Mouse (Mus musculus) MEL (cell line): ENCODE results near the gene Lman1l. TPM values are rescaled to one million over a fixed set of nuclear protein-coding genes. Genes with fewer than 3 reads are reported as not detected.

Experiments used
- DNase-seq: peaks from one replicate; pipeline ENCODE4 v3.0.0; 2011; ENCODE audit warnings: low read depth, low spot score
- H3K27ac ChIP-seq: 2 replicates; pipeline ENCODE4 v1.5.1; 2012; ENCODE audit warnings: low read depth, mild to moderate bottlenecking, control low read depth, low read length, moderate library complexity; ENCODE audit not compliant: control insufficient read depth
- H3K27me3 ChIP-seq, 2 experiments: fragments of 150-350 bp in 1 of 2; sonication (generic) in 1 of 2; 2 replicates each; pipeline ENCODE4 v1.6.1; 2012; ENCODE audit warnings: low read length in 2 of 2, mild to moderate bottlenecking in 2 of 2, improper control_type of control experiment in 1 of 2, moderate library complexity in 1 of 2; ENCODE audit not compliant: insufficient read depth in 2 of 2, control insufficient read depth in 1 of 2
- H3K36me3 ChIP-seq, 2 experiments: 2 replicates each; pipeline ENCODE4 v1.6.1; 2012 to 2014; ENCODE audit warnings: low read length in 2 of 2, improper control_type of control experiment in 1 of 2, inconsistent platforms in 1 of 2, mild to moderate bottlenecking in 1 of 2; ENCODE audit not compliant: insufficient read depth in 2 of 2, control insufficient read depth in 1 of 2
- H3K4me1 ChIP-seq, 2 experiments: fragments of 150-350 bp in 1 of 2; sonication (generic) in 1 of 2; 2 replicates each; pipeline ENCODE4 v1.6.1; 2012; ENCODE audit warnings: low read length in 2 of 2, improper control_type of control experiment in 1 of 2, mild to moderate bottlenecking in 1 of 2; ENCODE audit not compliant: insufficient read depth in 2 of 2, control insufficient read depth in 1 of 2
- H3K4me3 ChIP-seq, 2 experiments: fragments of 150-350 bp in 1 of 2; sonication (generic) in 1 of 2; 2 replicates each; pipeline ENCODE4 v1.5.1; 2012; ENCODE audit warnings: low read depth in 2 of 2, low read length in 2 of 2, mild to moderate bottlenecking in 2 of 2, moderate library complexity in 2 of 2, control low read depth in 1 of 2, improper control_type of control experiment in 1 of 2; ENCODE audit not compliant: control insufficient read depth in 1 of 2, insufficient read depth in 1 of 2
- H3K79me2 ChIP-seq: 2 replicates; pipeline ENCODE4 v1.6.1; 2012; ENCODE audit warnings: mild to moderate bottlenecking, low read length, moderate library complexity; ENCODE audit not compliant: control insufficient read depth, poor library complexity, insufficient read depth
- H3K9ac ChIP-seq: 2 replicates; pipeline ENCODE4 v1.6.1; 2012; ENCODE audit warnings: low read depth, mild to moderate bottlenecking, control low read depth, low read length, moderate library complexity; ENCODE audit not compliant: control insufficient read depth, poor library complexity, severe bottlenecking
- H3K9me3 ChIP-seq: fragments of 150-350 bp; sonication (generic); replicated peaks from 2 replicates; pipeline ENCODE4 v1.6.1; 2012; ENCODE audit warnings: mild to moderate bottlenecking, low read length, improper control_type of control experiment, moderate library complexity; ENCODE audit not compliant: insufficient read depth
- CHD1 ChIP-seq: IDR thresholded peaks from 2 replicates; pipeline ENCODE4 v1.6.1; 2012; ENCODE audit warnings: low read depth, mild to moderate bottlenecking, inconsistent platforms, low read length, improper control_type of control experiment
- CHD2 ChIP-seq: IDR thresholded peaks from 2 replicates; pipeline ENCODE4 v1.6.1; 2011; ENCODE audit warnings: low read length, improper control_type of control experiment
- E2F4 ChIP-seq: IDR thresholded peaks from 2 replicates; pipeline ENCODE4 v1.6.1; 2011; ENCODE audit warnings: low read depth, low read length, improper control_type of control experiment, borderline replicate concordance
- ELF1 ChIP-seq: IDR thresholded peaks from 2 replicates; pipeline ENCODE4 v1.6.1; 2014; ENCODE audit warnings: low read depth, mild to moderate bottlenecking, inconsistent platforms, low read length, improper control_type of control experiment, moderate library complexity
- GATA1 ChIP-seq: IDR thresholded peaks from 2 replicates; pipeline ENCODE4 v1.6.1; 2011; ENCODE audit warnings: low read depth, low read length, improper control_type of control experiment
- JUND ChIP-seq: IDR thresholded peaks from 2 replicates; pipeline ENCODE4 v1.6.1; 2011; ENCODE audit warnings: low read depth, mild to moderate bottlenecking, improper control_type of control experiment, low read length
- MAFK ChIP-seq: IDR thresholded peaks from 2 replicates; pipeline ENCODE4 v1.6.1; 2011; ENCODE audit warnings: low read depth, mild to moderate bottlenecking, low read length, improper control_type of control experiment, borderline replicate concordance
- MAX ChIP-seq: IDR thresholded peaks from 2 replicates; pipeline ENCODE4 v1.6.1; 2011; ENCODE audit warnings: low read length, improper control_type of control experiment
- MAZ ChIP-seq: IDR thresholded peaks from 2 replicates; pipeline ENCODE4 v1.6.1; 2012; ENCODE audit warnings: low read depth, mild to moderate bottlenecking, inconsistent platforms, low read length, improper control_type of control experiment
- MYB ChIP-seq: IDR thresholded peaks from 2 replicates; pipeline ENCODE4 v1.6.1; 2011; ENCODE audit warnings: mild to moderate bottlenecking, low read depth, low read length, improper control_type of control experiment
- MYC ChIP-seq: IDR thresholded peaks from 2 replicates; pipeline ENCODE4 v1.6.1; 2011; ENCODE audit warnings: low read depth, mild to moderate bottlenecking, low read length, improper control_type of control experiment, moderate library complexity
- NRF1 ChIP-seq: IDR thresholded peaks from 2 replicates; pipeline ENCODE4 v1.6.1; 2014; ENCODE audit warnings: low read depth, mild to moderate bottlenecking, inconsistent platforms, low read length, improper control_type of control experiment, moderate library complexity; ENCODE audit not compliant: poor library complexity, insufficient read depth, severe bottlenecking
- SMC3 ChIP-seq: IDR thresholded peaks from 2 replicates; pipeline ENCODE4 v1.6.1; 2011; ENCODE audit warnings: low read depth, low read length, improper control_type of control experiment
- TAL1 ChIP-seq: IDR thresholded peaks from 2 replicates; pipeline ENCODE4 v1.6.1; 2012; ENCODE audit warnings: mild to moderate bottlenecking, inconsistent platforms, low read length, moderate library complexity, mixed read lengths
- TCF12 ChIP-seq: IDR thresholded peaks from 2 replicates; pipeline ENCODE4 v1.6.1; 2014; ENCODE audit warnings: low read depth, mild to moderate bottlenecking, inconsistent platforms, low read length, improper control_type of control experiment, moderate library complexity
- UBTF ChIP-seq: IDR thresholded peaks from 2 replicates; pipeline ENCODE4 v1.6.1; 2012; ENCODE audit warnings: low read depth, mild to moderate bottlenecking, inconsistent platforms, low read length, improper control_type of control experiment, moderate library complexity, borderline replicate concordance; ENCODE audit not compliant: insufficient read depth
- USF1 ChIP-seq: IDR thresholded peaks from 2 replicates; pipeline ENCODE4 v1.6.1; 2014; ENCODE audit warnings: low read depth, mild to moderate bottlenecking, inconsistent platforms, low read length, improper control_type of control experiment, moderate library complexity
- USF2 ChIP-seq, 2 experiments: IDR thresholded peaks; 2 replicates each; pipeline ENCODE4 v1.6.1; 2011 to 2012; ENCODE audit warnings: improper control_type of control experiment in 2 of 2, low read length in 2 of 2, borderline replicate concordance in 1 of 2, inconsistent platforms in 1 of 2, low read depth in 1 of 2, mild to moderate bottlenecking in 1 of 2; ENCODE audit not compliant: insufficient read depth in 1 of 2
- ZKSCAN1 ChIP-seq: IDR thresholded peaks from 2 replicates; pipeline ENCODE4 v1.6.1; 2012; ENCODE audit warnings: low read depth, mild to moderate bottlenecking, inconsistent platforms, low read length, improper control_type of control experiment, moderate library complexity
- polyA plus RNA-seq, 2 experiments: library from polyadenylated mRNA; stranded (reverse) in 1 of 2; unstranded in 1 of 2; fragments of >175 nt in 1 of 2; fragments of >200 nt in 1 of 2; gene quantifications; 2 replicates each; pipeline versions ENCODE4 v1.2.1 to v1.2.4; 2012; ENCODE audit warnings: low replicate concordance in 2 of 2, low read depth in 1 of 2; ENCODE audit not compliant: insufficient read length in 2 of 2, insufficient read depth in 1 of 2, missing spikeins in 1 of 2
- total RNA-seq: library from RNA; depleted of rRNA; stranded (reverse); fragments of 300-350 nt; gene quantifications from 2 replicates; pipeline ENCODE4 v1.2.3, GENCODE M21; 2012

Lman1l gene
- total and polyA plus RNA-seq, 3 experiments, result 0.08 to 0.11 TPM; not detected in 1

DNA sequence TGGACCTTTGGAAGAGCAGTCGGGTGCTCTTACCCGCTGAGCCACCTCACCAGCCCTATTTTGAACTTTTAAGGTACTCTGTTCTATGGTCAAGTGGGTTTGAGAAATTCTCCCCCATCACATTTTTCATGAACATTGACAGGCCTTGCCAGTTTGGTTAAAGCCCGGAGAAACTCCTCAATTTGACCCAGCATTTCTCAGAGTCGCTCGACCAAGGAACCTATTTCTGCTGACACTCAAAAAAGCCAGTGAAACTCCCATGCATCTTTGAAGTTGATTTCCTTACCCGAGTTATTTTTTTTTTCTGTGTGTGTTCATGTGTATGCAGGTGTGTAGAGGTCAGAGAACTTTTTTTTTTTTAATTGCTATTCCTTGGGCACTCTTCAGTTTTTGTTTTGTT lies 56.0 kb downstream of the Lman1l start:
- TF ChIP-seq MYB (no peak), MAX (no peak), MYC (no peak), TAL1 (no peak), CHD2 (no peak), USF1 (no peak), GATA1 (no peak), TCF12 (no peak), USF2 (IDR thresholded peaks at IDR 0.05; ENCODE audit: borderline replicate concordance in 1 of 2, insufficient read depth in 1 of 2, low read depth in 1 of 2, low read length in 2 of 2) (no peak), NRF1 (no peak), UBTF (no peak), E2F4 (no peak), SMC3 (no peak), MAFK (no peak), JUND (no peak), ELF1 (no peak), ZKSCAN1 (no peak)
- Histone ChIP-seq H3K4me3 (no peak overlapping the region), H3K27ac (no peak overlapping the region), H3K36me3 (peaks cover 2 to 20% of the 10 kb centered on the region in 2 experiments), H3K79me2 (peaks cover 24% of the 10 kb centered on the region), H3K27me3 (no peaks in the 10 kb centered on the region), H3K4me1 (peaks cover 2 to 25% of the 10 kb centered on the region in 2 experiments), H3K9me3 (no peaks in the 10 kb centered on the region), H3K9ac (no peak overlapping the region)
- DNase-seq, result no peak

- no peaks in the 10 kb centered on the region for H3K9me3 ChIP-seq
- no peak overlapping the region for H3K9ac ChIP-seq
- no peak for TF ChIP-seq USF1
- no peak for TF ChIP-seq MAZ
- TF ChIP-seq CHD1, result no peak
- DNase-seq, result no peak
- H3K27me3 ChIP-seq, result no peaks in the 10 kb centered on the region
- H3K79me2 ChIP-seq, result peaks cover 24% of the 10 kb centered on the region
- no peak overlapping the region for H3K27ac ChIP-seq
- peaks cover 2 to 22% of the 10 kb centered on the region in 2 experiments for H3K36me3 ChIP-seq
- H3K4me1 ChIP-seq, result peaks cover 2 to 28% of the 10 kb centered on the region in 2 experiments
- H3K4me3 ChIP-seq, result no peak overlapping the region
Observed at GRCm38 (mm10) chr9:57562896-57563372, 57.6 kb downstream of the Lman1l start.
